Mouse (Mus musculus) hindbrain, embryonic 13.5 days (tissue): ENCODE measurements around the gene Xpot. TPM values are rescaled to one million over a fixed set of nuclear protein-coding genes. Genes with fewer than 3 reads are reported as not detected.

ENCODE experiments used
- ATAC-seq: fragments of 200-750 bp; cut with Nextera tagmentation; 2 replicates; pipeline ENCODE4 v1.8.0; 2017; ENCODE audit warnings: moderate TSS enrichment; ENCODE audit not compliant: low FRiP score
- H3K27ac ChIP-seq: fragments of 300-500 bp; sonication (generic); 2 replicates; pipeline ENCODE4 v1.5.1; 2015; ENCODE audit warnings: inconsistent platforms, mild to moderate bottlenecking, moderate library complexity
- H3K27me3 ChIP-seq: fragments of 300-500 bp; sonication (generic); 2 replicates; pipeline ENCODE4 v1.6.1; 2015; ENCODE audit warnings: mild to moderate bottlenecking, inconsistent platforms
- H3K36me3 ChIP-seq: fragments of 300-500 bp; sonication (generic); 2 replicates; pipeline ENCODE4 v1.6.1; 2015; ENCODE audit warnings: mild to moderate bottlenecking, inconsistent platforms
- H3K4me1 ChIP-seq: fragments of 300-500 bp; sonication (generic); replicated peaks from 2 replicates; pipeline ENCODE4 v1.6.1; 2015; ENCODE audit warnings: inconsistent platforms
- H3K4me2 ChIP-seq: fragments of 300-500 bp; sonication (generic); 2 replicates; pipeline ENCODE4 v1.6.1; 2015; ENCODE audit warnings: inconsistent platforms, mild to moderate bottlenecking, moderate library complexity
- H3K4me3 ChIP-seq: fragments of 300-500 bp; sonication (generic); 2 replicates; pipeline ENCODE4 v1.5.1; 2015; ENCODE audit warnings: mild to moderate bottlenecking, inconsistent platforms
- H3K9ac ChIP-seq: fragments of 300-500 bp; sonication (generic); 2 replicates; pipeline ENCODE4 v1.6.1; 2015; ENCODE audit warnings: mild to moderate bottlenecking, inconsistent platforms
- H3K9me3 ChIP-seq: fragments of 300-500 bp; sonication (generic); 2 replicates; pipeline ENCODE4 v1.6.1; 2016; ENCODE audit warnings: inconsistent platforms
- WGBS: fragments of 180-500 bp; shearing (Covaris S2); methylation state at CpG from one replicate; pipeline ENCODE4 v1.1.7; 2015; 5-methylcytosine and 5-hydroxymethylcytosine counted together
- polyA plus RNA-seq: library from polyadenylated mRNA; unstranded; fragments of >200 nt; fragmentation: Nextera tagmentation; extraction: Ambion mirVana; gene quantifications from 2 replicates; pipeline ENCODE4 v1.2.1, GENCODE M21; 2015

Gene Xpot
- polyA plus RNA-seq, 1 experiment from 2014 or later, result 29.5 TPM

GRCm38 (mm10) chr10:121640150-121640930, 14.2 kb upstream of the Xpot start:
- Histone ChIP-seq H3K4me2 (peak overlapping the region; percentile 93), H3K9ac (no peak overlapping the region), H3K27me3 (peaks cover 50% of the 10 kb centered on the region), H3K27ac (no peak overlapping the region), H3K36me3 (no peaks in the 10 kb centered on the region), H3K4me1 (peaks cover 24% of the 10 kb centered on the region), H3K4me3 (0 out of 2 replicates have a peak overlapping the region, but pooled peaks have one; percentile 51), H3K9me3 (no peaks in the 10 kb centered on the region)
- peak; percentile 69; the same call in 1 of the 2 replicates for ATAC-seq
- 53% methylated on average over 6 of the region's 6 CpGs for WGBS

GRCm38 (mm10) chr10:121639573-121639972, 13.4 kb upstream of the Xpot start:
- peaks cover 24% of the 10 kb centered on the region for H3K4me1 ChIP-seq
- 77% methylated on average over 5 of the region's 5 CpGs for WGBS
- H3K27me3 ChIP-seq, result peaks cover 44% of the 10 kb centered on the region
- H3K36me3 ChIP-seq, result no peaks in the 10 kb centered on the region
- no peak overlapping the region for H3K4me2 ChIP-seq
- H3K9ac ChIP-seq, result no peak overlapping the region
- no peak overlapping the region for H3K4me3 ChIP-seq
- H3K9me3 ChIP-seq, result no peaks in the 10 kb centered on the region
- H3K27ac ChIP-seq, result no peak overlapping the region
- no peak for ATAC-seq

GRCm38 (mm10) chr10:121636276-121636675, 10.1 kb upstream of the Xpot start:
- H3K4me1 ChIP-seq, result peaks cover 10% of the 10 kb centered on the region
- no peaks in the 10 kb centered on the region for H3K36me3 ChIP-seq
- H3K27me3 ChIP-seq, result peaks cover 11% of the 10 kb centered on the region
- H3K9me3 ChIP-seq, result no peaks in the 10 kb centered on the region
- no peak for ATAC-seq
- H3K27ac ChIP-seq, result no peak overlapping the region
- 89% methylated on average over 6 of the region's 6 CpGs for WGBS
- H3K4me2 ChIP-seq, result no peak overlapping the region
- no peak overlapping the region for H3K4me3 ChIP-seq
- no peak overlapping the region for H3K9ac ChIP-seq

- no peak for ATAC-seq
- Histone ChIP-seq H3K27me3 (no peaks in the 10 kb centered on the region), H3K27ac (no peak overlapping the region), H3K4me3 (no peak overlapping the region), H3K9ac (no peak overlapping the region), H3K36me3 (no peaks in the 10 kb centered on the region), H3K4me1 (no peaks in the 10 kb centered on the region), H3K4me2 (no peak overlapping the region), H3K9me3 (no peaks in the 10 kb centered on the region)
- WGBS, result 77% methylated on average over 1 of the region's 1 CpGs
These were observed 8.0 kb upstream of the Xpot start for GRCm38 (mm10) chr10:121634159-121634558.

- H3K36me3 ChIP-seq, result no peaks in the 10 kb centered on the region
- no peak overlapping the region for H3K9ac ChIP-seq
- no peaks in the 10 kb centered on the region for H3K27me3 ChIP-seq
- H3K4me2 ChIP-seq, result no peak overlapping the region
- 86% methylated on average over 6 of the region's 6 CpGs for WGBS
- no peaks in the 10 kb centered on the region for H3K9me3 ChIP-seq
- no peak for ATAC-seq
- H3K4me1 ChIP-seq, result peaks cover 17% of the 10 kb centered on the region
- no peak overlapping the region for H3K27ac ChIP-seq
- no peak overlapping the region for H3K4me3 ChIP-seq
These were observed 2.5 kb upstream of the Xpot start for GRCm38 (mm10) chr10:121628561-121629040.

GRCm38 (mm10) chr10:121627216-121627852, 1.2 kb upstream of the Xpot start:
- no peak overlapping the region for H3K9ac ChIP-seq
- no peaks in the 10 kb centered on the region for H3K27me3 ChIP-seq
- no peak for ATAC-seq
- no peaks in the 10 kb centered on the region for H3K9me3 ChIP-seq
- peaks cover 17% of the 10 kb centered on the region for H3K4me1 ChIP-seq
- H3K4me3 ChIP-seq, result peak overlapping the region; percentile 81; the same call in 1 of the 2 replicates
- 85% methylated on average over 10 of the region's 10 CpGs for whole genome bisulfite sequencing
- no peak overlapping the region for H3K4me2 ChIP-seq
- no peaks in the 10 kb centered on the region for H3K36me3 ChIP-seq
- H3K27ac ChIP-seq, result no peak overlapping the region

GRCm38 (mm10) chr10:121625407-121626185, 536 bp downstream of the Xpot start:
- under 1% methylated on average over 41 of the region's 41 CpGs for WGBS
- peak overlapping the region; percentile 85 for H3K9ac ChIP-seq
- H3K27ac ChIP-seq, result peak overlapping the region; percentile 95
- H3K4me1 ChIP-seq, result peaks cover 17% of the 10 kb centered on the region
- H3K36me3 ChIP-seq, result peaks cover 14% of the 10 kb centered on the region
- peak overlapping the region; percentile 81 for H3K4me3 ChIP-seq
- no peaks in the 10 kb centered on the region for H3K27me3 ChIP-seq
- H3K9me3 ChIP-seq, result no peaks in the 10 kb centered on the region
- H3K4me2 ChIP-seq, result peak overlapping the region; percentile 69
- no peak for ATAC-seq

- Histone ChIP-seq H3K36me3 (peaks cover 20% of the 10 kb centered on the region), H3K4me2 (peak overlapping the region; percentile 69), H3K4me1 (peaks cover 17% of the 10 kb centered on the region), H3K27me3 (no peaks in the 10 kb centered on the region), H3K9ac (peak overlapping the region; percentile 85), H3K9me3 (no peaks in the 10 kb centered on the region), H3K4me3 (peak overlapping the region; percentile 81), H3K27ac (no peak overlapping the region)
- WGBS, result 22% methylated on average over 9 of the region's 9 CpGs
- no peak for ATAC-seq
These were observed 1.1 kb downstream of the Xpot start for GRCm38 (mm10) chr10:121625006-121625405.

GRCm38 (mm10) chr10:121623670-121624069, 2.5 kb downstream of the Xpot start:
- Histone ChIP-seq H3K9me3 (no peaks in the 10 kb centered on the region), H3K9ac (no peak overlapping the region; the same call in 1 of the 2 replicates), H3K4me2 (no peak overlapping the region), H3K27me3 (no peaks in the 10 kb centered on the region), H3K4me1 (peaks cover 17% of the 10 kb centered on the region), H3K4me3 (no peak overlapping the region), H3K27ac (no peak overlapping the region), H3K36me3 (peaks cover 32% of the 10 kb centered on the region)
- ATAC-seq, result no peak
- WGBS, result 92% methylated on average over 7 of the region's 7 CpGs

GRCm38 (mm10) chr10:121622431-121622830, 3.7 kb downstream of the Xpot start:
- no peak for ATAC-seq
- no peaks in the 10 kb centered on the region for H3K9me3 ChIP-seq

GRCm38 (mm10) chr10:121615935-121616334, 10.2 kb downstream of the Xpot start:
- H3K27me3 ChIP-seq, result no peaks in the 10 kb centered on the region
- H3K9ac ChIP-seq, result no peak overlapping the region
- no peaks in the 10 kb centered on the region for H3K9me3 ChIP-seq
- ATAC-seq, result no peak
- peaks cover 87% of the 10 kb centered on the region for H3K36me3 ChIP-seq
- H3K27ac ChIP-seq, result no peak overlapping the region
- H3K4me3 ChIP-seq, result no peak overlapping the region
- no peak overlapping the region for H3K4me2 ChIP-seq
- WGBS, result 66% methylated on average over 7 of the region's 7 CpGs
- no peaks in the 10 kb centered on the region for H3K4me1 ChIP-seq

More at GRCm38 (mm10) chr10:121622431-121622830, 3.7 kb downstream of the Xpot start:
- Histone ChIP-seq H3K27ac (no peak overlapping the region), H3K36me3 (peaks cover 44% of the 10 kb centered on the region), H3K9ac (no peak overlapping the region), H3K27me3 (no peaks in the 10 kb centered on the region), H3K4me3 (no peak overlapping the region), H3K4me1 (peaks cover 17% of the 10 kb centered on the region), H3K4me2 (no peak overlapping the region)
- 96% methylated on average over 6 of the region's 6 CpGs for WGBS
